Mouse (Mus musculus): ENCODE measurements around the gene Ddx43.
A peak's percentile ranks its signal among the peaks of the same experiment; 100 is the strongest.
"Not testable (repeated sequence)": the region's sequence is repeated elsewhere in the genome, so short reads cannot be mapped to it uniquely, and the experiment has no call there.

The Ddx43 gene

GRCm38 (mm10) chr9:78395630-78396351 lies at the start of gene Ddx43:
Gene Ddx43, plus strand, starts transcription at chr9:78395777.
- DNase-seq, result peak; percentile 93

- peak; percentile 30 for DNase-seq
Measured at GRCm38 (mm10) chr9:78347004-78347403, 48.6 kb upstream of the Ddx43 start.

- DNase-seq, result peak; percentile 90
Measured at GRCm38 (mm10) chr9:78348206-78349004, 47.2 kb upstream of the Ddx43 start.

GRCm38 (mm10) chr9:78349141-78349540 lies 46.4 kb upstream of the Ddx43 start:
- DNase-seq, result peak; percentile 73

GRCm38 (mm10) chr9:78350007-78350406 lies 45.6 kb upstream of the Ddx43 start:
- not testable (repeated sequence) for DNase-seq

- DNase-seq, result peak; percentile 30
Measured at GRCm38 (mm10) chr9:78351504-78352220, 43.9 kb upstream of the Ddx43 start.

- DNase-seq, result peak; percentile 82
Measured at GRCm38 (mm10) chr9:78354665-78355578, 40.7 kb upstream of the Ddx43 start.

- DNase-seq, result peak; percentile 76
Measured at GRCm38 (mm10) chr9:78355611-78356010, 40.0 kb upstream of the Ddx43 start, which contains the start of gene Gsta2. Gene Gsta2, minus strand, starts transcription at chr9:78355788.

GRCm38 (mm10) chr9:78358053-78358452 lies 37.5 kb upstream of the Ddx43 start:
- DNase-seq, result peak; percentile 90

- no peak for DNase-seq
Measured at GRCm38 (mm10) chr9:78359750-78360483, 35.7 kb upstream of the Ddx43 start.

- DNase-seq, result no peak
Measured at GRCm38 (mm10) chr9:78360484-78360872, 35.1 kb upstream of the Ddx43 start.

GRCm38 (mm10) chr9:78363374-78363773 lies 32.2 kb upstream of the Ddx43 start:
- no peak for DNase-seq

GRCm38 (mm10) chr9:78364701-78365100 lies 30.9 kb upstream of the Ddx43 start:
- DNase-seq, result no peak

GRCm38 (mm10) chr9:78365850-78366544 lies 29.6 kb upstream of the Ddx43 start:
- DNase-seq, result no peak

GRCm38 (mm10) chr9:78367959-78368358 lies 27.6 kb upstream of the Ddx43 start, which contains the start of gene Dppa5a:
Gene Dppa5a, minus strand, starts transcription at chr9:78368177.
- peak; percentile 89 for DNase-seq

GRCm38 (mm10) chr9:78368671-78369293 lies 26.8 kb upstream of the Ddx43 start:
- no peak for DNase-seq

- no peak for DNase-seq
Measured at GRCm38 (mm10) chr9:78369349-78369748, 26.2 kb upstream of the Ddx43 start.

GRCm38 (mm10) chr9:78369786-78370185 lies 25.8 kb upstream of the Ddx43 start:
- DNase-seq, result no peak

GRCm38 (mm10) chr9:78371441-78371840 lies 24.1 kb upstream of the Ddx43 start:
- DNase-seq, result no peak

- no peak for DNase-seq
Measured at GRCm38 (mm10) chr9:78372827-78373504, 22.6 kb upstream of the Ddx43 start.
